Mouse (Mus musculus): Measurements from ENCODE around the gene Mpp6. TPM values are rescaled to one million over a fixed set of nuclear protein-coding genes. Genes with fewer than 3 reads are reported as not detected.

Mpp6 gene
- polyA plus RNA-seq, 1 experiment from 2014 or later: 77.5 TPM

DNA sequence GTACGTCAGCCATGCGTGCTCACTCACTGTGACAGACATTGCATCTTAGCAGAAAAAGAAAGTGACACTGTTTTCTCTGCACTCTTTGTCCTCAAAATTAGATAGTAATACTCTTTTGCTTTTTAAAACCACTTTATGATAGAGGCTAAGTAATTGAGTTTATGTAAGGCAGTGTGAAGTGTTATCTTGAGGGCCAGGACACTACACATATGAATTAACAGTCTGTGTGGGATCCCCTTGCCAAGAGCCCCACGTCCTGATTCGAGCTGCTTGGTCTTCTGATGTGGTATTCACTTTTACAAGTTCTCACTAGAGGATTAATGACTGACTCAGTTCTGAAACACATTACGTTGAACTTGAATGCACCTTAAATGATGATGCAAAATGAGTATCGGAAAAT is 49.8 kb downstream of the Mpp6 start:
- no peaks in the 10 kb centered on the region for H3K4me1 ChIP-seq
- H3K4me2 ChIP-seq (replicated peaks): no peak overlapping the region
- no peaks in the 10 kb centered on the region for H3K36me3 ChIP-seq
- no peak overlapping the region for H3K4me3 ChIP-seq
- ATAC-seq (ENCODE audit: insufficient number of reproducible peaks, insufficient read depth, low FRiP score, low TSS enrichment): no peak
- WGBS: 86% methylated on average over 6 of the region's 6 CpGs
- no peak overlapping the region for H3K27ac ChIP-seq
- H3K9ac ChIP-seq: no peak overlapping the region
- H3K27me3 ChIP-seq: no peaks in the 10 kb centered on the region
- H3K9me3 ChIP-seq: no peaks in the 10 kb centered on the region

DNA sequence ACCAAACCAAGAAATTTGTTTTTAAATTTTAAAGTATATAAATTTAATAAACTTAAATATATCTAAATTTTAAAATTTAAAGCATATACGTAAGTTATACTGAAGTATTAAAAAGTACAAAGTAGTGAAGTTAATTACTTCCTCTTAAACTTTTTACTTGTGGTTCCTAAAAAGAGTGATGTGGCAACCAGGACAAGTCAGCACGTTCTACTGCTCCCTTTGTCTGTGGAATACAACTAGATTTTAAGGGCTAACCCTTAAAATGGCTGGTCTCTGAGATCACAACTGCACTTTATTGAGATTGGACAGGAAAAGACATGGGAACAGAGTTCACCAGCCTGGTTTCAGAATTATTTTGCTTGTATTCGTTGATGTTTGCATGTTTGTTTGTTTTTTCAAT is 53.0 kb downstream of the Mpp6 start:
- H3K4me2 ChIP-seq (replicated peaks): no peak overlapping the region
- H3K4me1 ChIP-seq: no peaks in the 10 kb centered on the region
- no peak overlapping the region for H3K4me3 ChIP-seq
- no peak overlapping the region for H3K27ac ChIP-seq
- no peak for ATAC-seq (ENCODE audit: insufficient number of reproducible peaks, insufficient read depth, low FRiP score, low TSS enrichment)
- no peaks in the 10 kb centered on the region for H3K9me3 ChIP-seq
- no peak overlapping the region for H3K9ac ChIP-seq
- no peaks in the 10 kb centered on the region for H3K36me3 ChIP-seq
- no peaks in the 10 kb centered on the region for H3K27me3 ChIP-seq
- 89% methylated on average over 3 of the region's 3 CpGs for WGBS

DNA sequence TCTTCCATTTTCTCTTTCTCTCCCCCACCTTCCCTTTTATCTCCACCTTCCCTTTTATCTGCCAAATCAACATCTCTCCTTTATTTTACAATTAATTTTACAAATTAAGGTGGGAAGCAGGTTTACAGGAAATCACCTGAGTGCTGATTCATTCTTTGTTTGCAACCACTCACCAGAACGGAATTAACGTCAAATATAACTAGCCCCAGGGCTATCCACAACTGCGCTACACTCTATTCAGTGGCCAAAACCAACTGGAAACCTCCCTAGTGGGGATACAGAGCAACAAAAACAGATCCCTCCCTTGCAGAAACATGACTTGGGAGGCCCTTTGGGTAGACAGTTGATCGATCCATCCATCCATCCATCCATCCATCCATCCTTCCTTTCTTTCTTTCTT is 58.8 kb downstream of the Mpp6 start:
- ATAC-seq (ENCODE audit: insufficient number of reproducible peaks, insufficient read depth, low FRiP score, low TSS enrichment): no peak

DNA sequence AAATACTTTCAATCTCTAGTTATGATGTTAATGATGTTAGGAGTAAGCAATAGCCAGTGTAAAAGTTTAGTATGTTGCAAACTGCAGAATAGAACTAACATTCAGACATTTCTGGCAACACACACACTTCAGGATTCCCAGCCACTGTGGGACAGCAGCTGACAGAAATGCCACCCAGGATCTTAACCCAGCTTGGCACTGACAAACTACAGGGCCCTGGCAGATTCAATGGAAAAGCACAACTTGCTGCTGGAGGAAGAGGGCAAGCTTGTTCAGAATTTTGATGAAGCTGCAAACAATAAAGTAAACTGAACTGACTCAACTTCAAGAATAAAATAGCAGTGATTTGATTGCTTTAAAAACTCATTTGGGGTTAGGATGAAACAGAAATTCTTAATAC is 59.7 kb downstream of the Mpp6 start:
- Histone ChIP-seq H3K9me3 (no peaks in the 10 kb centered on the region), H3K27me3 (no peaks in the 10 kb centered on the region), H3K27ac (no peak overlapping the region), H3K9ac (no peak overlapping the region), H3K36me3 (0 out of 2 replicates have a peak, but pooled peaks cover 4% of the 10 kb centered on the region), H3K4me3 (no peak overlapping the region), H3K4me2 (replicated peaks) (no peak overlapping the region), H3K4me1 (no peaks in the 10 kb centered on the region)
- no peak for ATAC-seq (ENCODE audit: insufficient number of reproducible peaks, insufficient read depth, low FRiP score, low TSS enrichment)

More for the DNA sequence above, 58.8 kb downstream of the Mpp6 start:
- 0 out of 2 replicates have a peak, but pooled peaks cover 4% of the 10 kb centered on the region for H3K36me3 ChIP-seq
- 92% methylated on average over 4 of the region's 4 CpGs for WGBS
- no peak overlapping the region for H3K4me3 ChIP-seq
- H3K4me1 ChIP-seq: no peaks in the 10 kb centered on the region
- no peak overlapping the region for H3K27ac ChIP-seq
- no peak overlapping the region for H3K9ac ChIP-seq
- H3K4me2 ChIP-seq (replicated peaks): no peak overlapping the region
- no peaks in the 10 kb centered on the region for H3K27me3 ChIP-seq
- no peaks in the 10 kb centered on the region for H3K9me3 ChIP-seq

DNA sequence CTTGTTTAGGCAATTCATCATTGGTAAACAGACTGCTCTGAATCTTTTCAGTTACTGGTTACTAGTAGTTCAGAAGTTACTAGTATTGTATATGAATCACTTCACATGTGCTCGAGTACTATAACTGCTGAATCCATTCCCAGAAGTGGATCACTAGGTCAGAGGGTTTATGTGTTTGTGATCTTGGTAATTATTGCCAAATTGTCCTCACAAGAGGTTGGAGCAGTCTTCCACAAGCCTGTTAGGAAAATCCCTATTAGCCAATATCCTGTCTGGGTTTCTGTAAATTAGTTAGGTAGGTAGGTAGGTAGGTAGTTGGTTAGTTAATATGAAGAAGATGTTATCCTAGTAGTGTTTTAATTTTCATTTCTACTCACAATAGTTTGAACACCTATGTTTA is 65.7 kb downstream of the Mpp6 start:
- H3K9me3 ChIP-seq: no peaks in the 10 kb centered on the region
- no peaks in the 10 kb centered on the region for H3K27me3 ChIP-seq
- H3K4me3 ChIP-seq: no peak overlapping the region
- no peak overlapping the region for H3K4me2 ChIP-seq (replicated peaks)
- no peak overlapping the region for H3K27ac ChIP-seq
- 0 out of 2 replicates have a peak, but pooled peaks cover 1% of the 10 kb centered on the region for H3K36me3 ChIP-seq
- 70% methylated on average over 1 of the region's 1 CpGs for WGBS
- ATAC-seq (ENCODE audit: insufficient number of reproducible peaks, insufficient read depth, low FRiP score, low TSS enrichment): no peak
- H3K9ac ChIP-seq: no peak overlapping the region
- H3K4me1 ChIP-seq: 0 out of 2 replicates have a peak, but pooled peaks cover 3% of the 10 kb centered on the region

DNA sequence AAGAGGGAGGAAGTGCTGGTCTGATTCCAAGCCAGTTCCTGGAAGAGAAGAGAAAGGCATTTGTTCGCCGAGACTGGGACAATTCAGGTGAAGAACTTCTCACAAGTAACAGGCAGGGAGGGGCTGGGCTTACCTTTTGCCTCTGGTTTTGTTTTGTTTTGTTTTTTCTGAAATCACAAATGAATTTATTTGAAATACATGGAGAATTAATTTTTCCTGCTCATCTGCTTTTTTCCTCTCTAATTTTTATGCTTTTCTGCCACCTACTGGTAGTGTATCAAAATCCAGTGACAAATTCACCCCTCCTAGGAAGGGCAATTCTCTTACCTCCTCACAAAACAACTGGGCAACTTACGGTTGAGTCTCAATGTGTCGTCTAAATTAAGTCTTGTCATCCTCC is 70.1 kb downstream of the Mpp6 start:
- no peak overlapping the region for H3K9ac ChIP-seq

DNA sequence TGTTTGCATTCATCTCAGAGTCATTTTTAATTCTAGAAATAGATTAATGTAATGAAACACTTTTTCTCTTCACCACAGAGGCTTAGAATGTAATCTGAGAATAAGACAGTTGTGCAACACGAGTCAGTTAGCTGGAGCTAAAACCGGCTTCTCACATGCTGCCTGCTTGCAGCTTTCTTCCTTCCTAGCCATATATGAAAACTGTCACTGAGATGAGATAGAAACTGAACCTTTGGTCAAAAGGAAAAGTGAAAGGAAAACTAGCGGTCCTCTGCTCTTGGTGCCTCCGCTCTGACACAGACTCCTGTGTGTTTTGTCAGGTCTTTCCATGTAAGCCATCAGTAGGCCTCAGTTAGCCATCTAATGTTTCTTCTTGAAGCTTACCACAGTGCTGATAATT is 77.9 kb downstream of the Mpp6 start:
- WGBS: 68% methylated on average over 4 of the region's 4 CpGs
- no peak overlapping the region for H3K27ac ChIP-seq
- no peaks in the 10 kb centered on the region for H3K4me1 ChIP-seq
- H3K4me3 ChIP-seq: no peak overlapping the region
- H3K27me3 ChIP-seq: no peaks in the 10 kb centered on the region
- H3K36me3 ChIP-seq: peaks cover 13% of the 10 kb centered on the region
- no peak for ATAC-seq (ENCODE audit: insufficient number of reproducible peaks, insufficient read depth, low FRiP score, low TSS enrichment)
- H3K9me3 ChIP-seq: no peaks in the 10 kb centered on the region
- H3K4me2 ChIP-seq (replicated peaks): no peak overlapping the region
- no peak overlapping the region for H3K9ac ChIP-seq

More for the DNA sequence above, 70.1 kb downstream of the Mpp6 start:
- no peak overlapping the region for H3K4me2 ChIP-seq (replicated peaks)
- no peak overlapping the region for H3K27ac ChIP-seq
- ATAC-seq (ENCODE audit: insufficient number of reproducible peaks, insufficient read depth, low FRiP score, low TSS enrichment): no peak
- H3K4me3 ChIP-seq: no peak overlapping the region
- peaks cover 10% of the 10 kb centered on the region for H3K36me3 ChIP-seq
- no peaks in the 10 kb centered on the region for H3K27me3 ChIP-seq
- H3K9me3 ChIP-seq: no peaks in the 10 kb centered on the region
- 0 out of 2 replicates have a peak, but pooled peaks cover 3% of the 10 kb centered on the region for H3K4me1 ChIP-seq
- whole genome bisulfite sequencing: 83% methylated on average over 4 of the region's 4 CpGs

DNA sequence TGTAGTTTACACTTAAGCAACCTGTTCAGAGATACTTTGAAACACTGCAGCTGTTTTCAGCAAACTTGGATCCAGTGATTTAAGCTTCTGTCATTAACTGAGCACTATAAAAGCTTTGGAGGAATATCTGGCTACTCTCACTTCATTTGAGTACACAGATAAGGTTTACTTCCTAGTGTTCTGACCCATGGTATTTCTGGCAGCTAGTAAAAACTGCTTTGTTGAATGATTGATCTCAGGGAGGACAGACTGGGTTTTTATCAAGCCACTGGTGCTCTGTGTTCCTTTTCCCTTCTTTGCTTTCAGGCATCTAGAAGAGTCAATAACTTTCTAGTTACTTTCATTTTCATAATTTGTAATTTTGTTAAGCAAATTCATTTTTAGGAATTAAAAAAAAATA is 79.3 kb downstream of the Mpp6 start:
- Histone ChIP-seq H3K27me3 (no peaks in the 10 kb centered on the region), H3K4me3 (no peak overlapping the region), H3K27ac (no peak overlapping the region), H3K9me3 (no peaks in the 10 kb centered on the region), H3K4me2 (replicated peaks) (no peak overlapping the region), H3K36me3 (peaks cover 10% of the 10 kb centered on the region; the same call in 1 of the 2 replicates), H3K4me1 (no peaks in the 10 kb centered on the region), H3K9ac (no peak overlapping the region)
- ATAC-seq (ENCODE audit: insufficient number of reproducible peaks, insufficient read depth, low FRiP score, low TSS enrichment): no peak

DNA sequence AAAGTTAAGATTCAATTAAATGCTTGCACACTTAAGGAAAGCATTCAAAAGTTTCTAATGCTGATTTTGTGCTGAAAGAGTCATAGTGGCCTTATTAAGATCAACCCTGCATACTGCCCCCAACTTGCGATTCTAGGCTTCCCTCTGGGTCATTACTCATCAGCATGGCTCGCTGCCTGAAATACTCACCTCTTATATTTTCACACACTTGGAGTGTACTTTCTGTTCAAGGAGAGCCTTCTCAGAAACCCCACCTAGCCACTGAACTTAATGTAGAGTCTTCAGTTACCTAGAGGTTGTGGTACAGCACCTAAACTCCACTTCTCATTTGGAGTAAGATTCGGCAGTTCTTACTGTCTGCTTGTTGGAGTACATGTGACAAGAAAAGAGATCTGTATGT is 81.6 kb downstream of the Mpp6 start:
- 91% methylated on average over 3 of the region's 3 CpGs for WGBS
- H3K27ac ChIP-seq: no peak overlapping the region
- H3K9me3 ChIP-seq: no peaks in the 10 kb centered on the region
- peaks cover 6% of the 10 kb centered on the region; the same call in 1 of the 2 replicates for H3K36me3 ChIP-seq
- H3K4me3 ChIP-seq: no peak overlapping the region
- no peak for ATAC-seq (ENCODE audit: insufficient number of reproducible peaks, insufficient read depth, low FRiP score, low TSS enrichment)
- no peaks in the 10 kb centered on the region for H3K4me1 ChIP-seq
- no peaks in the 10 kb centered on the region for H3K27me3 ChIP-seq
- H3K9ac ChIP-seq: no peak overlapping the region
- H3K4me2 ChIP-seq (replicated peaks): no peak overlapping the region

DNA sequence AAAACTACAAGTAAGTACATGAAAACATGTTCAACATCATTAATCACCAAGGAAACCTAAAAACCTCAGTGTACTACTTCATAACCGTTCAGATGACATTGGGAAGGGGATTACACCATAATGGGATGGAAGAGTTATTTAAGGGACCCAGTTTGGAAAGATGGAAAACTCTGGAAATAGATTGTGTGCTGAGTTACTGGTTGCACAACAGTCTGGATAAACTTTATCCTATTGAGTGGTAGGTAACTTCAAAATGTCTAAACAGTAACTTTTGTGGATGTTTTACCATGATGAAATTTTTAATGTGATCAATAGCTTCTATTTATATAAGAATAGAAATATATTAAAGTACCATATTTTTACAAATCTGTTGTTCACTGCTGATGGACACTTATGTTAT is 82.1 kb downstream of the Mpp6 start:
- Histone ChIP-seq H3K4me1 (no peaks in the 10 kb centered on the region), H3K9me3 (no peaks in the 10 kb centered on the region), H3K36me3 (peaks cover 6% of the 10 kb centered on the region; the same call in 1 of the 2 replicates), H3K4me2 (replicated peaks) (no peak overlapping the region), H3K27ac (no peak overlapping the region), H3K9ac (no peak overlapping the region), H3K4me3 (no peak overlapping the region), H3K27me3 (no peaks in the 10 kb centered on the region)
- ATAC-seq (ENCODE audit: insufficient number of reproducible peaks, insufficient read depth, low FRiP score, low TSS enrichment): no peak
- 72% methylated on average over 1 of the region's 1 CpGs for WGBS

DNA sequence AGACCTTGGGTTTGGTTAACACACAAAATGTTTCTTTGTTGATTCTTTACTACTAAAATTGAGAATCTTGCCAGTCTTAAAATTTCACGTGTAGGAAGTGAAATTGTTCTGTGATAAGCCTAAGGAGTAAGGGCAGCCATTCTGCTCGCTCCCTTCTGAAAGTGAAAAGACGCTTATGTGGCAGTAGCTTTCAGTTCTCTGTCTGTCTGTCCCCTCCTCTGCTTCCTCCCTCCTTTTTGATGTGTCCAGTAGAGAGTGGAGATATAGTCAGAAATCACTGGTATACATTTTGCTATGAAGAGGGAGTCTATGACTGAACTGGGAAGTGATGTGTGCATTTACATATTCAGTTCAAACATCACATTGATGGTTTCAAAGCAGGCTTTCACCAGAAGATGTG is 82.8 kb downstream of the Mpp6 start:
- no peak overlapping the region for H3K4me2 ChIP-seq (replicated peaks)
- ATAC-seq (ENCODE audit: insufficient number of reproducible peaks, insufficient read depth, low FRiP score, low TSS enrichment): no peak
- no peak overlapping the region for H3K9ac ChIP-seq
- no peak overlapping the region for H3K27ac ChIP-seq
- H3K4me3 ChIP-seq: no peak overlapping the region
- H3K9me3 ChIP-seq: no peaks in the 10 kb centered on the region
- no peaks in the 10 kb centered on the region for H3K4me1 ChIP-seq
- 86% methylated on average over 3 of the region's 3 CpGs for WGBS
- H3K36me3 ChIP-seq: peaks cover 6% of the 10 kb centered on the region; the same call in 1 of the 2 replicates
- no peaks in the 10 kb centered on the region for H3K27me3 ChIP-seq

DNA sequence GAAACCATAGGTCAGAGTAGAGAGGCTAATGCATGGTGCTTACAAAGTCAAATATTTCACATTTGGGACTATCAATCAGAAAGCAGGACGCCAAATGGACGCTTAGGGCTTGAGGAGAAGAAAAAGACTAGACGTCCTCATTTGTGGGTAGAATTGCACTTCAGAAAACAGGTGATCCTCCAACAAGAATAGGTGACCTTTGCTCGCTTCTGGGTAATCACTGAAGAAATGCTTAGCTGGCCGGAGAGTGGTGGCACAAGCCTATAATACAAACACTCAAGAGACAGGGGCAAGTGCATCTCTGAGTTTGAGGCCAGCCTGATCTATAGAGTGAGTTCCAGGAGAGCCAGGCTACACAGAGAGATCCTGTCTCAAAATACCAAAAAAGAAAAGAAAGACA is 83.8 kb downstream of the Mpp6 start:
- Histone ChIP-seq H3K27me3 (no peaks in the 10 kb centered on the region), H3K4me1 (no peaks in the 10 kb centered on the region), H3K27ac (no peak overlapping the region), H3K36me3 (peaks cover 6% of the 10 kb centered on the region; the same call in 1 of the 2 replicates), H3K4me2 (replicated peaks) (no peak overlapping the region), H3K9ac (no peak overlapping the region), H3K4me3 (no peak overlapping the region), H3K9me3 (no peaks in the 10 kb centered on the region)
- 91% methylated on average over 5 of the region's 5 CpGs for WGBS
- ATAC-seq (ENCODE audit: insufficient number of reproducible peaks, insufficient read depth, low FRiP score, low TSS enrichment): no peak

DNA sequence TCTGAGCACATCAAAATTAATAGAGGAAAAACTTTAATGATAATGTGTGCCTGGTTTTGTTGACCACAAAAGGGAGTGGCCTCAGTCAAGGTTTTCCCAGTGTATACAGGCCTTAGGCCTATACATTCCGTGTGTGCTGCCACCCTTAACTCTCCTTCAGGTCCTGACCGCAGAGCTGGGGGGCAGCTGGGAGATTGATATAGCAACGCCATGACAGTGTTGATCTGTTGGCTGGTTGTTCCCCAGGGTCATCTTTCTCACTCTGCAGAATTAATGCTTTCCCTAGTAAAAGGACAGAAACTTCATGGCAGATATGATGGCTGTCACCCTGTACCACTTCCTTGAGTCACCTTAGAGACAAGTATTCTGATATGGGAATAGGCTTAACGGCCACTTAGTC is 94.3 kb downstream of the Mpp6 start:
- no peaks in the 10 kb centered on the region for H3K36me3 ChIP-seq
- whole genome bisulfite sequencing: 89% methylated on average over 4 of the region's 4 CpGs
- no peak overlapping the region for H3K4me2 ChIP-seq (replicated peaks)
- no peaks in the 10 kb centered on the region for H3K4me1 ChIP-seq
- no peak overlapping the region for H3K9ac ChIP-seq
- ATAC-seq (ENCODE audit: insufficient number of reproducible peaks, insufficient read depth, low FRiP score, low TSS enrichment): no peak
- no peaks in the 10 kb centered on the region for H3K9me3 ChIP-seq
- no peaks in the 10 kb centered on the region for H3K27me3 ChIP-seq
- H3K27ac ChIP-seq: no peak overlapping the region
- H3K4me3 ChIP-seq: no peak overlapping the region

All from embryonic facial prominence, embryonic 12.5 days (tissue).